Mouse (Mus musculus): ENCODE measurements at regions not wholly inside any gene's neighbourhood (a gene's known extent, or its start where the extent isn't known, plus 50 kb on each side); places are given as distances from the start of the nearest gene placed in this dataset.

GRCm38 (mm10) chr15:11716168-11716842, 190.8 kb downstream of the Npr3 start:
- no peak for DNase-seq (ENCODE audit: low spot score in 2 of 2)

- DNase-seq (ENCODE audit: low spot score in 2 of 2) = no peak
These were observed 194.4 kb downstream of the Npr3 start for GRCm38 (mm10) chr15:11712481-11713274.

DNA sequence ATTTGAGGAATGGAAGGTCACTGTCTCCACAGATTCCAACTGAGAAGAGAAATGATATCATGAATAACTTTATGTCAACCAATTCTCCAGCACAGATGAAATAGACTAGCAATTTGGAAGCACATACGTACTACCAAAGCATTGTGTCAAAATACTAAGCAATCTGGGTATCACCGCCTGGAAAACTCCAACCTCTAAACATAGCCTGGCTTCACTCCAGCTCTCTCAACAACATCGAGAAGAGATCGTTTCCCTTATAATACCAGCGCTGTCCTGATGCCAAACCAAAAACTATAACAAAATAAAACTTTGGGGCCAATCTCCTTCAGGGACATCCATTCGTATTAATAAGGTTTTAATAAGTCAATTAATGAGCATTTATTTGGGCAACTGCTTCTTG, 205.8 kb downstream of the Npr3 start:
- no peak for DNase-seq (ENCODE audit: low spot score in 2 of 2)

- no peak for DNase-seq (ENCODE audit: low spot score in 2 of 2)
These were observed 207.2 kb downstream of the Npr3 start for GRCm38 (mm10) chr15:11699929-11700328.

DNA sequence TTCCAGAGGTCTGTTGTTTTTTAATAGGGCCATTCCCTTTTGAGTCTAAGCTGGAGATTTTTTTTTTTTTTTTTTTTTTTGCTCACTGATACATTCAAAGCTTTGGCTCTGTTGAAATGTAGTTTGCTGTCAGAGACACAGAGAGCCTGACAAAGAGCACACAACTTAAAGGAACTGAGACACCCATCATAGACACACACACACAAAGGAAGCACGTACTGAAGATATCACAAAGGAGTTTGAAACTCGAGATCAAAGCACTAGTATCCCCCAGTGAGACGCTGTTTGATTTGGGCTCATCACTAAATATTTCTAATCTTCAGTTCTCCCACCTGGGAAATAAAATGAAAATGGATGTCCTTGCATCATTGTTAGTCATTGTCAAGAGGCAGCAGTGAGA, 210.0 kb downstream of the Npr3 start:
- DNase-seq (ENCODE audit: low spot score in 2 of 2) = no peak

- no peak for DNase-seq (ENCODE audit: low spot score in 2 of 2)
These were observed 213.3 kb downstream of the Npr3 start for GRCm38 (mm10) chr15:11693772-11694270.

- DNase-seq (ENCODE audit: low spot score in 2 of 2) = no peak
These were observed 242.2 kb downstream of the Npr3 start for GRCm38 (mm10) chr15:11664839-11665379.

DNA sequence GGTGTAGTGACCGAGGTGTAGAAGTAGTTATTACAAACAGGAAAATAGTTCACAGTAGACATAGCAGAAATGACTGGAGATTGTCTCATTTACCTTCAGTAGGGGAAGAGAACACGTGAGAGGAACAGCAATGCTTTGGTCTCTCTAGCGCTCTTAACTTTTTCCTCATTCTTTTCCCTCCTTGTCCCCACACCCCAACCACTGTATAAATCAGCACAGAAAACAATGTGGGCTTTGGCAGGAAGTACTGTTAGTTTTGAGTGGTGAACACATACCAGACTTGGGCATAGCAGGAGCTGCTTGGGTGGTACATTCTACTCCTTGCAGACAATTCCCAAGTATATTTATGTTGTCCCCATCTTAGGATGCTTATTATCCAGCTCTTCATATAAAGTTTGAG, 251.9 kb downstream of the Npr3 start:
- no peak for DNase-seq (ENCODE audit: low spot score in 2 of 2)

- no peak for DNase-seq (ENCODE audit: low spot score in 2 of 2)
These were observed 246.8 kb upstream of the Tars start for GRCm38 (mm10) chr15:11646241-11646640.

DNA sequence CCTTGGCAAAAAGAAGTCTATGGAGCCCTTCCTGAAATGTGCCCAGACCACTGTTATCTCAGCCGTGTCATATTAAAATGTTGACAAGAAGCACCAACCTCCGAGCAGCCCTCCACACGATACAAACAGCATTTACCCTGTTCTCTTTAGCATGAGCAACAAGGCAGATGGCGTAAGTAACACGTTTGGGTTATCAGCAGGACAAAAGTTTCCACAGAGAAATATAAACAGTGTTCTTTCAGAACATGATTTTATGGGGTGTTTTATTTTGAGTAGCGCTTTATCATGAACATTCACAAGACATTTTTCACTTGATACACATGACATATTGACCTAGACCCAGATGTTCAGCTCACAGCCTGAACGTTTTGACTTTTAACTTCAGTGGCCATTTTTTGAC, 245.3 kb upstream of the Tars start:
- DNase-seq (ENCODE audit: low spot score in 2 of 2) = no peak

- no peak for DNase-seq (ENCODE audit: low spot score in 2 of 2)
These were observed 231.2 kb upstream of the Tars start for GRCm38 (mm10) chr15:11630654-11631053.

GRCm38 (mm10) chr15:11626433-11626832, 227.0 kb upstream of the Tars start:
- no peak for DNase-seq (ENCODE audit: low spot score in 2 of 2)

GRCm38 (mm10) chr15:11612416-11612815, 213.0 kb upstream of the Tars start:
- no peak for DNase-seq (ENCODE audit: low spot score in 2 of 2)

- DNase-seq (ENCODE audit: low spot score in 2 of 2) = no peak
These were observed 210.7 kb upstream of the Tars start for GRCm38 (mm10) chr15:11610043-11610670.

DNA sequence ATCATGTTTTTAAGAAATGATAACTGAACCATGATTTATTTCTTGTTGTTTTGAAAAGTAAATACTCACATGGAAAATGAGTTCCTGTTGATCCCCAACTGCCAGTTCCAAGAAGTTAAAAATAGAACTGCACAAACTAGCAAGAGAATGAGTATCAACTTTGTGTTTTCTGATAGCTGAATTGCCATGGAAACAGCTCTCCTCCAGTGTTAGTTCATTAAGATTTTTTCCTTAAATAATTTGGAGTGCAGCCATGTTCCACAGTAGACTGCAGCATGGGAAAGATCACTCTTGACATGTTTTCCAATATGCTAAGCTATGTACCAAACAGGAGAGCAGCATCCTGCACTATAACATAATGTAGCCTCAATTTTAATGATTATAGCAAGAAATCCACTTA, 208.0 kb upstream of the Tars start:
- no peak for DNase-seq (ENCODE audit: low spot score in 2 of 2)

DNA sequence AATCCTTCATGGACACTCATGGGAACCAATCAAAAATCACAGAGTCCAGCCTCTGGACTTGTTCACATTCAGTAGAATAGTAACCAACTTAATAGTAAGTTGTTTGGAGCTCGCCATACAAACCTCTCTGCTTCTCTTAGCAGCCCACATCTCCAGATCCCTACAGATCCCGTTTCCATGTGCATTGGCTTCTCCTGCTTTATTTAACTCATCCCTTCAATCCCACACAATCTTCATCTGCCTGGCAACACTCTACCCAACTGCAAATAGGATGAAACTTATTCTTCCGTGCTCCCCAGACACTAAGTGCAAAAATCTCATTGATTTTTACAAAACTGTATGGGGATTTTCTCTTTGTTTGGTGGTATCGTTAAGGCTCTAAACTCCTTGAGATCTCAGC, 206.2 kb upstream of the Tars start:
- peak in 1 of 2 experiments; percentile 16 for DNase-seq (ENCODE audit: low spot score in 2 of 2)

- no peak for DNase-seq (ENCODE audit: low spot score in 2 of 2)
These were observed 197.6 kb upstream of the Tars start for GRCm38 (mm10) chr15:11597021-11597420.

DNA sequence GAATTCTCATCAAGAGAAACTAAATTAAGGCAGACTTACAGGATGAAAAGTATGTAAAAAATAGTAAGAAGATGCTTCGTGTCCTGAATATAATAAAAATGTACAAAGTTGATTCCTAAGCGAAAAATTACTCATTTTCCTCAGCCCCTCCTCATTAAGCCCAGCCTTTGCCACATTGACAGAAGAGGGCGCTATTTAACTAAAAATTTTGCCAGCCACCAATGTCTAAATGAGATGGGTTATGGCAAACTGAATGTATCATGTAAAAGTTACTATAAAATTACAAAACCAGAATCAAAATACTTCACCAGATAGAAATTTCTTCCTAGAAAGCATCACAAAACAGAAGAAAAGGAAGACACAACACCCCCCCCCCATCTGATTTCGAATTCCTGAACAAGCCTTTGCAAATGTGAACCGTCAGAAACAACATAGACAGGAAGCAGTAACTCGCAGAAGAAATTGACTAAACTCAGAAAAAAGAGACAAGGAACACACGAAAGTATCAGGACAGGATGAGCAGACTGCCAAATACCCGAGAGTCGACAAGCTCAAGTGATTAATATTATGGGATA, 191.2 kb upstream of the Tars start:
- peak; percentile 6 to 12 for DNase-seq (ENCODE audit: low spot score in 2 of 2)

DNA sequence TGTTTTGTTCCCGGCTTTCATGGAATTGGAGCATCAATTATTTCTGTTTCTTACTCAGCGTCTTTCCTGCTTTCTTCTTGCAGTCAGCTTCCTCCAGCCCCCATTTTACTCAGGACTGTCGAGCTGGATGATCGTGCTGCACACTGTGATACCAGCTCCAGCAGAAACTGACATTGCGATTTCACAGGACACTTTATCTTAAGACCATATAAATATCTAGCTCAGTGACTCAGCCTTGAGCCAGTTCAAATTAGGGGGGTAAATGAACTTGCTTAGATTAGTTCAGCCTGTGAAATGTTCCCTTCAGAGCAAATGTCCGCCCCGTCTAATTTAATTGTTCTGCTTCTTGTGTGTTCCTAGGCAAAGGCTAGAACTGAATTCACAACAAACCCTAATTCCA, 190.3 kb upstream of the Tars start:
- DNase-seq (ENCODE audit: low spot score in 2 of 2) = no peak

DNA sequence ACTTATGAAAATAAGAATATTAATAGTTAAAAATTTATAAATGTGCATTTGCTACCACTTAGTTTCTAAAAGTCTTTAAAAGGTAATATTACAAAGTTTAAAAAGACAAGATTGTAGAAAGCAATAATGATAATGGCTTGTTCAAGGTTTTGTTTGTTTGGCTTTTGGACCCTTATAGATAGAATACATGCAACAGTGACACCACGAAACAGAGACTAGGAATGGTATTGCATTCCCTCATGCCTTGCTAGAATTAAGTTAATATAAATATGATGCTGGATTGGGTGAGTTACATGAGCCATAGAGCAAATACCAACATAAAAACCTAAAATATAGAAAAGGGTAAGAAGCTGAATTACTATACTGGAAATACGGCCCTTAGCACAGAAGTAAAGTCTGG, 186.9 kb upstream of the Tars start:
- no peak for DNase-seq (ENCODE audit: low spot score in 2 of 2)

DNA sequence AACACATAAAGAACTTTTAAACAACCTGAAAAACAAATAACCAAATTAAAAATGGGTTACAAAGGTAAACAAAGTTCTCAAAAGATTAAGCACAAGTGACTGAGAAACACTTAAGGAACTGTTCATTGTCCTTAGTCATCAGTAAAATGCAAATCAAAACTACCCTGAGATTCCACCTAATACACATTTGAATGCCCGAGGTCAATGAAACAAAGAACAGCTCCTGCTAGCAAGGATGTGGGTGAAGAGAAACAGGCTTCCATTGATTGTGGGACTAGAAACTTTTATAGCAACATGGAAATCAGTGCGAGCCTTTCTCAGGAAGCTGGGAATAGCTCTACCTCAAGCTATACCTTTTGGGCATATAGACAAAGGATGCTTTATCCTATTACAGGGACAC, 184.7 kb upstream of the Tars start:
- DNase-seq (ENCODE audit: low spot score in 2 of 2) = no peak

- no peak for DNase-seq (ENCODE audit: low spot score in 2 of 2)
These were observed 178.9 kb upstream of the Tars start for GRCm38 (mm10) chr15:11578331-11578730.

Data from left cerebral cortex, adult 18-20 months (tissue).